Mouse (Mus musculus) MEL (cell line): Measurements from ENCODE around the gene Vmn2r72.

Source experiments
- CHD1 ChIP-seq: IDR thresholded peaks from 2 replicates; pipeline ENCODE4 v1.6.1; 2012; ENCODE audit warnings: low read depth, mild to moderate bottlenecking, inconsistent platforms, low read length, improper control_type of control experiment
- CTCF ChIP-seq, 3 experiments: IDR thresholded peaks in 2 of 3; conservative IDR thresholded peaks in 1 of 3; 2 replicates each; pipeline ENCODE4 v1.5.1; 2011 to 2012; ENCODE audit warnings: low read length in 3 of 3, low read depth in 2 of 3, mild to moderate bottlenecking in 2 of 3, improper control_type of control experiment in 1 of 3, inconsistent platforms in 1 of 3, mixed read lengths in 1 of 3, moderate library complexity in 1 of 3; ENCODE audit not compliant: control insufficient read depth in 1 of 3, insufficient read depth in 1 of 3, poor library complexity in 1 of 3, severe bottlenecking in 1 of 3
- EP300 ChIP-seq, 2 experiments: IDR thresholded peaks; 2 replicates each; pipeline ENCODE4 v1.6.1; 2011; ENCODE audit warnings: improper control_type of control experiment in 2 of 2, low read length in 2 of 2, low read depth in 1 of 2, mild to moderate bottlenecking in 1 of 2
- MAZ ChIP-seq: IDR thresholded peaks from 2 replicates; pipeline ENCODE4 v1.6.1; 2012; ENCODE audit warnings: low read depth, mild to moderate bottlenecking, inconsistent platforms, low read length, improper control_type of control experiment
- MXI1 ChIP-seq: IDR thresholded peaks from 2 replicates; pipeline ENCODE4 v1.6.1; 2011; ENCODE audit warnings: mild to moderate bottlenecking, low read depth, low read length, improper control_type of control experiment
- NELFE ChIP-seq: IDR thresholded peaks from 2 replicates; pipeline ENCODE4 v1.6.1; 2011; ENCODE audit warnings: low read depth, low read length, improper control_type of control experiment
- POLR2A ChIP-seq, 2 experiments: IDR thresholded peaks; 2 replicates each; pipeline ENCODE4 v1.6.1; 2011 to 2012; ENCODE audit warnings: low read length in 2 of 2, mild to moderate bottlenecking in 2 of 2, control low read depth in 1 of 2, improper control_type of control experiment in 1 of 2, low read depth in 1 of 2, moderate library complexity in 1 of 2; ENCODE audit not compliant: control insufficient read depth in 1 of 2, insufficient read depth in 1 of 2, poor library complexity in 1 of 2
- POLR2AphosphoS5 ChIP-seq: IDR thresholded peaks from 2 replicates; pipeline ENCODE4 v1.6.1; 2012; ENCODE audit warnings: low read depth, borderline replicate concordance, mild to moderate bottlenecking, inconsistent platforms, low read length, moderate library complexity, mixed read lengths
- TAL1 ChIP-seq: IDR thresholded peaks from 2 replicates; pipeline ENCODE4 v1.6.1; 2012; ENCODE audit warnings: mild to moderate bottlenecking, inconsistent platforms, low read length, moderate library complexity, mixed read lengths

- no peak for TF ChIP-seq EP300 (IDR thresholded peaks at IDR 0.05; ENCODE audit: low read depth in 1 of 2, low read length in 2 of 2)
- TF ChIP-seq CTCF (IDR thresholded peaks at IDR 0.05 in 2 of 3, conservative IDR thresholded peaks at IDR 0.05 in 1 of 3; ENCODE audit: control insufficient read depth in 1 of 3, insufficient read depth in 1 of 3, low read depth in 2 of 3, low read length in 3 of 3, poor library complexity in 1 of 3, severe bottlenecking in 1 of 3), result no peak
- no peak for TF ChIP-seq POLR2AphosphoS5
- TF ChIP-seq NELFE, result no peak
- TF ChIP-seq POLR2A (IDR thresholded peaks at IDR 0.05; ENCODE audit: control insufficient read depth in 1 of 2, insufficient read depth in 1 of 2, low read depth in 1 of 2, low read length in 2 of 2, poor library complexity in 1 of 2), result no peak
- no peak for TF ChIP-seq MAZ
- no peak for TF ChIP-seq TAL1
- no peak for TF ChIP-seq MXI1
- no peak for TF ChIP-seq CHD1
Measured at GRCm38 (mm10) chr7:85754997-85755396, at the start of gene Vmn2r72.
